Mouse (Mus musculus): ENCODE measurements at regions not wholly inside any gene's neighbourhood (a gene's known extent, or its start where the extent isn't known, plus 50 kb on each side); places are given as distances from the start of the nearest gene placed in this dataset.

DNA sequence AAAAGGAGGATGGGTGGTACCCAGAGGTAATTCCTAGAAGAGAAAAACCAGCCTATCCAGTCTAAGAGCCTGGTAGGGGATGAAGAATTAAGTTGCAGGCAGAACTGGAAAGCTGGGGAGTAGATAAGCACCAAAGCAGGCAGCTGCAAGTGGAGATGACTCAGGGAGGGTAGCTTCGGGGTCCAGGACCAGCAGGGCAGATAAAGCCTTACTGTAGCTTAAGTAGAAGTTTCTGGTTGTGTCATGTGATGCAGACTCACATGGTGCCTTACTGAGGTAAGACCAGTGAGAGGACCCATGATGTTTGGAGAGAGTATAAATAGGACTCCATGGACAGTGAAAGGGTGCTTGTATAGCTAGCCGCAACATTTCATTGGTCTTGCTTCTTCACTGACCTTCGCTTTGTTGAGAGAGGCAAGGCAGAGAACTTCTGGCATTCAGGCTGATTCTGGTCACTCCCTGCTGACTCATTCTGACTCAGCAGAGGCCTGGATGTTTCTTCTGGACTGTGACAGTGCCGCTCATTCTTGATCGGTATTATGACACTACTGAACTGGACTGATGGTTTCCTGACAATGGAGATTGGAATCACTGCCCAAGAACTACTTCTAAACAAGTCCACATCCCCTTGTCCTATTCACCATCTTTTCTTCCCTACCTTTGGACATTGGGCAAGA lies 315.7 kb upstream of the Acvr2a start:
- no peak for TF ChIP-seq CTCF (IDR thresholded peaks at IDR 0.05)
- TF ChIP-seq EP300 (IDR thresholded peaks at IDR 0.05) = no peak
